Mouse (Mus musculus) ES-Bruce4 (cell line): Measurements from ENCODE around the gene Wrap73. TPM values are rescaled to one million over a fixed set of nuclear protein-coding genes. Genes with fewer than 3 reads are reported as not detected.

ENCODE experiments used
- H3K27ac ChIP-seq: 2 replicates; pipeline ENCODE4 v1.5.1; 2012; ENCODE audit warnings: low read length, inconsistent platforms; ENCODE audit not compliant: insufficient read depth
- H3K27me3 ChIP-seq: 2 replicates; pipeline ENCODE4 v1.6.1; 2012; ENCODE audit warnings: mild to moderate bottlenecking, low read length, inconsistent platforms; ENCODE audit not compliant: control insufficient read depth, poor library complexity, insufficient read depth, severe bottlenecking
- H3K36me3 ChIP-seq: 2 replicates; pipeline ENCODE4 v1.6.1; 2012; ENCODE audit warnings: inconsistent platforms, mild to moderate bottlenecking, low read length, moderate library complexity; ENCODE audit not compliant: control insufficient read depth, poor library complexity, insufficient read depth, severe bottlenecking
- H3K4me1 ChIP-seq: one replicate; pipeline ENCODE4 v1.8.1; 2011; ENCODE audit warnings: low read length; ENCODE audit not compliant: control insufficient read depth, insufficient read depth
- H3K4me3 ChIP-seq: 2 replicates; pipeline ENCODE4 v1.5.1; 2011; ENCODE audit warnings: low read depth, mild to moderate bottlenecking, low read length
- H3K9ac ChIP-seq: 2 replicates; pipeline ENCODE4 v1.6.1; 2012; ENCODE audit warnings: low read depth, mild to moderate bottlenecking, inconsistent platforms; ENCODE audit not compliant: poor library complexity, severe bottlenecking
- H3K9me3 ChIP-seq: replicated peaks from 2 replicates; pipeline ENCODE4 v1.6.1; 2012; ENCODE audit warnings: mild to moderate bottlenecking, low read length, inconsistent platforms; ENCODE audit not compliant: control insufficient read depth, poor library complexity, insufficient read depth, severe bottlenecking
- CTCF ChIP-seq: IDR thresholded peaks from one replicate; pipeline ENCODE4 v1.8.1; 2011; ENCODE audit warnings: low read depth, low read length
- EP300 ChIP-seq: IDR thresholded peaks from 2 replicates; pipeline ENCODE4 v1.6.1; 2011; ENCODE audit warnings: low read depth, low read length; ENCODE audit not compliant: insufficient read depth
- POLR2A ChIP-seq: IDR thresholded peaks from one replicate; pipeline ENCODE4 v1.8.1; 2011; ENCODE audit warnings: low read length; ENCODE audit not compliant: insufficient read depth
- polyA plus RNA-seq: library from polyadenylated mRNA; stranded (reverse); fragments of >200 nt; gene quantifications from 2 replicates; pipeline ENCODE4 v1.2.4, GENCODE M21; 2011; ENCODE audit warnings: low read depth; ENCODE audit not compliant: missing spikeins, insufficient read depth, insufficient read length

Gene Wrap73
- polyA plus RNA-seq, 1 experiment: 11.9 TPM

DNA sequence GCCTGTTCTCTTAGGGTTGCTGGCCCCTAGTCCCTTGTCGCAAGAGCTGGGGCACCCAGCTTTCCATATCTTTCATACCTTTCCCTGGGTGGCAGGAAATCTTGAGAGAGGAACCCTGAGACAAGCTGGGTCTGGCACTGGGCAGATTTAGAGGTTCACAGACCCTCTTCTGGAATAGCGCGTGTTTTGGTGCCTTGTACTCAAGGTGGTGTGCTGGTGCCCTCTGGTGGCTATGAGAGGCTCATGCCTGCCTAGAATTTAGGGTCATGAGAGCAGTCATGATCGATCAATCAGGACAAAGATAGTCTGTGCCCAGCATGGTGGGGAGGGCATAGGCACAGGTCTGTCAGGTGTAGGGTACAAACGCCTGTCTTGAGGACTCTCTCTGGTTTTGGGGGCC lies 65.1 kb downstream of the Wrap73 start:
- Histone ChIP-seq H3K9ac (no peak overlapping the region), H3K4me1 (no peaks in the 10 kb centered on the region), H3K27ac (no peak overlapping the region), H3K4me3 (no peak overlapping the region), H3K36me3 (no peaks in the 10 kb centered on the region), H3K9me3 (no peaks in the 10 kb centered on the region), H3K27me3 (no peaks in the 10 kb centered on the region)
- no peak for TF ChIP-seq EP300
- TF ChIP-seq CTCF: peak; percentile 96
- TF ChIP-seq POLR2A: no peak

DNA sequence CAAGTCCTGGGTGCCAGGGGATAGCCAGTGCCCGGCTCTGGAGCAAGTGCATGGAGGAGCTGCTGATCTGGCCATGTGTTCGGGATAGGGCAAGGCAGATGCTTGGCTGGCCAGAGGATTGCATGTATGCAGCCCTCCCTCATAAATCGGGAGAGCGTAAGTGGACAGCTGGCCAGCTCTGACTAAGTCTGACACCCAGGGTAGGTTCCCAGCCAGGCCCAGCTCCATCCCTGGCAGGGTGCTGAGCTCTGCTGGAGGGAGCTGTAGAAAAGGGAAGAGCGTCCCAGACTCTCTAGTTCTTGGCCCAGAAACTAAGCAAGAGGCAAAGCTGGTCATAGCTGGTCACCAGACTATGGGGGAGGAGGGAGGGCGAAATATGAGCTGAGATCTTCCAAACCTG lies 66.9 kb downstream of the Wrap73 start:
- no peaks in the 10 kb centered on the region for H3K9me3 ChIP-seq
- H3K9ac ChIP-seq: no peak overlapping the region
- no peaks in the 10 kb centered on the region for H3K36me3 ChIP-seq
- H3K4me3 ChIP-seq: no peak overlapping the region
- no peak for TF ChIP-seq CTCF
- TF ChIP-seq POLR2A: no peak
- TF ChIP-seq EP300: no peak
- peaks cover 10% of the 10 kb centered on the region for H3K4me1 ChIP-seq
- no peak overlapping the region for H3K27ac ChIP-seq
- H3K27me3 ChIP-seq: no peaks in the 10 kb centered on the region

DNA sequence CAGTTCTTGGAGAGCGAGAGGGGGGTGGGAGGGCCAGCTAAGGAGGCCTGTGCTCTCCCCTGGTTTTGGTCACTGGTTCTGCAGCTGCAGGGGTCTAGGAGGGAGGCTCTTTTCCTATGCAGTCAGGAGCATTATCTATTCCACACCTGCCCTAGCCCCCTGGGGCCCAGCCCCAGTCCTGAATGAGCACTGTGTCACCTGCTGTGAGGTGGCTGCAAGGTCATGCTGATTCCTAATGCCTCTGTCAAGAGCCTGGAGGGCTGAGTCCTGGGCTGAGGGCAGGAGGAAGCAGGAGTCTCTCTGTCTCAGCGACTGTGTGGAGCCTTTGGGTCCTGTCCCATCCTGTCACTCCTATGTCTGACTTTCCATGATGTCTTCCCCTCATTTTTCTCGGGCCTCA lies 67.7 kb downstream of the Wrap73 start:
- Histone ChIP-seq H3K4me3 (no peak overlapping the region), H3K27ac (no peak overlapping the region), H3K4me1 (peaks cover 16% of the 10 kb centered on the region), H3K9ac (no peak overlapping the region), H3K27me3 (no peaks in the 10 kb centered on the region), H3K36me3 (no peaks in the 10 kb centered on the region), H3K9me3 (no peaks in the 10 kb centered on the region)
- TF ChIP-seq EP300 (peak; percentile 90), POLR2A (no peak)

DNA sequence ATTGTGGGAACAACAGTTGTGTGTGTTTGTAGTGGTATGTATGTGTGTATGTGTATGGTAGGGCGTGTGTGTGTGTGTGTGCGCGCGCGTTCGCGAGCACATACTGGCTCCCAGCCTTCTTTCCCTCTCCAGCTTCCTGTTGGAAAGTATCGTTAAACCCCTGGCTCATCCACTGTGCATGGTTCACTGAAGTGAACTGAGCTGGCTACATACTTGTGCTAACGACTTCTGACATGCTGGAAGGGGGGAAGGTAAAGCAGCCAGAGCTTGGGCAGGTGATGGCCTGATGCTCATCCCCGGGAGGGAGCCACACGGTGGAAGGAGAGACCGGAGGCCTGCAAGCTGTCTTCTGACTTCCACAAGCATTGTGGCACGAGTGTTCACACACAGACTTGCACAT lies 69.3 kb downstream of the Wrap73 start:
- no peaks in the 10 kb centered on the region for H3K27me3 ChIP-seq
- H3K9ac ChIP-seq: no peak overlapping the region
- no peaks in the 10 kb centered on the region for H3K9me3 ChIP-seq
- no peak for TF ChIP-seq POLR2A
- TF ChIP-seq EP300: no peak
- no peak for TF ChIP-seq CTCF
- peaks cover 16% of the 10 kb centered on the region for H3K4me1 ChIP-seq
- no peaks in the 10 kb centered on the region for H3K36me3 ChIP-seq
- H3K27ac ChIP-seq: no peak overlapping the region
- H3K4me3 ChIP-seq: no peak overlapping the region

DNA sequence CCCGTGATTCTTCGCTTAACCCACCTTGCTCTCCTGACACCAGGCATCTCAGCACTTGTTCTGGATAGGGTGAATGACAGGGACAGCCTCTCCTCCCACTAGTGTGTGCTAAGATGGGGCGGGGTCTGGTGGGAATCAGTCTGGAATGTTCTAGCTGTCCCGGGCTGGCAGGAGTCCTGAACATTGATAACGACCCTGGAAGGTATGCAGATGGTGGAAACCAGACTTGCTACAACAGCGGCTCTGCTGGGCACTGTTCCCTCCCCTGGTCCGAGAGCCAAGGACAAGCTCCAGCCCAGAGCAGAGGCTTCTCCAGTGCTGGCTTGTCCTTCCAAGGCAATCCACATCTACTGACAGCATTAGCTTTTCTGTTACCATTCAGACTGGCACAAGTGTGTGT lies 71.4 kb downstream of the Wrap73 start:
- no peak overlapping the region for H3K9ac ChIP-seq
- no peak overlapping the region for H3K27ac ChIP-seq
- H3K9me3 ChIP-seq: no peaks in the 10 kb centered on the region
- TF ChIP-seq CTCF: no peak
- TF ChIP-seq EP300: no peak
- TF ChIP-seq POLR2A: no peak
- no peaks in the 10 kb centered on the region for H3K36me3 ChIP-seq
- no peaks in the 10 kb centered on the region for H3K27me3 ChIP-seq
- H3K4me3 ChIP-seq: no peak overlapping the region
- peaks cover 16% of the 10 kb centered on the region for H3K4me1 ChIP-seq

DNA sequence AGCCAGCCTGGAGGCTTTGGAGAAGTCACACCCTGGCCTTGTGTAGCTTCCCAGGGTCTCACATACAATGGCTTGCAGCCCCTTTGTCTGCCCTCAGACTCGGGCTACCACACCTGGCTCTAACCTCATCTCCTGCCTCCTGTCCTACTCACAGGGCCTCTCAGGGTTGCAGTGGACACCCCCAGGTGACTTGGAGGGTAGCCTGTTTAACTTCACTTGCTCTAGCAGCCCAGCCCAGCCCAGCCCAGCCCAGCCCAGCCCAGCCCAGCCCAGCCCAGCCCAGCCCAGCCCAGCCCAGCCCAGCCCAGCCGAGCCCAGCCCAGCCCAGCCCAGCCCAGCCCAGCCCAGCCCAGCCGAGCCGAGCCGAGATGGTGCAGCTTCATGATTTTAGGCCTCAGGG lies 71.9 kb downstream of the Wrap73 start:
- no peaks in the 10 kb centered on the region for H3K36me3 ChIP-seq
- TF ChIP-seq POLR2A (no peak), CTCF (no peak), EP300 (no peak)
- H3K9ac ChIP-seq: no peak overlapping the region
- no peak overlapping the region for H3K27ac ChIP-seq
- H3K9me3 ChIP-seq: no peaks in the 10 kb centered on the region
- no peaks in the 10 kb centered on the region for H3K27me3 ChIP-seq
- H3K4me1 ChIP-seq: peaks cover 16% of the 10 kb centered on the region
- H3K4me3 ChIP-seq: no peak overlapping the region

Other genes starting within 250 kb of the Wrap73 start
- 39.0 and 42.6 TPM in 2 replicates for gene A430005L14Rik, start 185.1 kb upstream of the Wrap73 start, polyA plus RNA-seq
- 17.3 and 18.5 TPM in 2 replicates for gene Dffb, start 167.2 kb upstream of the Wrap73 start, polyA plus RNA-seq
- 17.6 and 20.2 TPM in 2 replicates for gene Cep104, start 167.2 kb upstream of the Wrap73 start, polyA plus RNA-seq
- gene Lrrc47, start 130.6 kb upstream of the Wrap73 start, polyA plus RNA-seq: 44.8 and 47.2 TPM in 2 replicates
- gene Smim1, start 116.1 kb upstream of the Wrap73 start, polyA plus RNA-seq: 12.1 and 15.8 TPM in 2 replicates
- gene Ccdc27, start 99.7 kb upstream of the Wrap73 start, polyA plus RNA-seq: not detected in 2 replicates
- gene Trp73, start 2.2 kb upstream of the Wrap73 start, polyA plus RNA-seq: 2.3 and 2.8 TPM in 2 replicates
- 66.0 and 68.9 TPM in 2 replicates for gene Tprgl, start 18.3 kb downstream of the Wrap73 start, polyA plus RNA-seq
- 3.2 and 3.8 TPM in 2 replicates for gene Megf6, start 28.4 kb downstream of the Wrap73 start, polyA plus RNA-seq
- 37.2 and 38.5 TPM in 2 replicates for gene Arhgef16, start 159.3 kb downstream of the Wrap73 start, polyA plus RNA-seq
- not detected in 2 replicates for gene B230104I21Rik, start 193.8 kb downstream of the Wrap73 start, polyA plus RNA-seq